ENCODE assay signal across 24 mouse cellular contexts in genomic region chr3:22316466-22317185, GRCm38 (mm10).
DNase-seq lines count a peak whose midpoint lies in the region; ATAC-seq and TF ChIP-seq lines count a peak whose summit lies in the region.
"Had no signal": no experiment of that assay in that cellular context is flagged by ENCODE, and none has a peak within 500 bp of the region (broad histone marks: within the 10 kb centered on the region; RNA-seq: fewer than 3 reads in every experiment).

No protein-coding gene starts in this region.

- 0 out of 2 replicates have a peak, but pooled peaks have one; percentile 59 for ATAC-seq in hindbrain, embryonic 13.5 days (ENCODE audit: low FRiP score)
- ATAC-seq: CD4-positive, CD25-positive, alpha-beta regulatory T cell, adult 4 months; forebrain, postnatal 0 days had no signal

- H3K27ac ChIP-seq in hindbrain, embryonic 13.5 days: no peak overlapping the region
- H3K27ac ChIP-seq in hindbrain, embryonic 10.5 days: no peak overlapping the region
- H3K27ac ChIP-seq: heart, embryonic 15.5 days; kidney, postnatal 0 days; limb, embryonic 15.5 days; liver, embryonic 14.5 days; lung, embryonic 15.5 days; neural tube, embryonic 15.5 days had no signal

- no peaks in the 10 kb centered on the region for H3K4me1 ChIP-seq in hindbrain, embryonic 13.5 days (replicated peaks)
- no peaks in the 10 kb centered on the region for H3K4me1 ChIP-seq in hindbrain, embryonic 10.5 days (replicated peaks)
- H3K4me1 ChIP-seq: heart, embryonic 15.5 days; limb, embryonic 15.5 days; lung, embryonic 15.5 days; neural tube, embryonic 15.5 days had no signal

- no peaks in the 10 kb centered on the region for H3K27me3 ChIP-seq in hindbrain, embryonic 13.5 days
- H3K27me3 ChIP-seq in hindbrain, embryonic 10.5 days (ENCODE audit: insufficient read depth, poor library complexity, severe bottlenecking): no peaks in the 10 kb centered on the region
- H3K27me3 ChIP-seq: heart, embryonic 15.5 days; limb, embryonic 15.5 days; lung, embryonic 15.5 days; neural tube, embryonic 15.5 days had no signal

- H3K9me3 ChIP-seq in hindbrain, embryonic 13.5 days: no peaks in the 10 kb centered on the region
- no peaks in the 10 kb centered on the region for H3K9me3 ChIP-seq in hindbrain, embryonic 10.5 days
- H3K9me3 ChIP-seq: heart, embryonic 15.5 days; limb, embryonic 15.5 days; lung, embryonic 15.5 days; neural tube, embryonic 15.5 days had no signal

- no peak overlapping the region for H3K4me3 ChIP-seq in hindbrain, embryonic 13.5 days
- no peak overlapping the region for H3K4me3 ChIP-seq in hindbrain, embryonic 10.5 days
- H3K4me3 ChIP-seq: heart, embryonic 15.5 days; limb, embryonic 15.5 days; lung, embryonic 15.5 days; myocyte; neural tube, embryonic 15.5 days had no signal

- no peak for TF ChIP-seq POLR2A in brain, embryonic 14.5 days (IDR thresholded peaks at IDR 0.05; ENCODE audit: borderline replicate concordance, extremely low read depth, insufficient read depth, insufficient read length, poor library complexity, severe bottlenecking)

- no peak overlapping the region for H3K4me2 ChIP-seq in hindbrain, embryonic 13.5 days
- H3K4me2 ChIP-seq: heart, embryonic 15.5 days; limb, embryonic 15.5 days; lung, embryonic 15.5 days; neural tube, embryonic 15.5 days had no signal

- no peaks in the 10 kb centered on the region for H3K36me3 ChIP-seq in hindbrain, embryonic 13.5 days
- no peaks in the 10 kb centered on the region for H3K36me3 ChIP-seq in hindbrain, embryonic 10.5 days
- H3K36me3 ChIP-seq: heart, embryonic 15.5 days; limb, embryonic 15.5 days; lung, embryonic 15.5 days; neural tube, embryonic 15.5 days had no signal

- WGBS in hindbrain, embryonic 13.5 days: 70% methylated on average over 10 of the region's 10 CpGs
- 85% methylated on average over 10 of the region's 10 CpGs for WGBS in hindbrain, embryonic 10.5 days

- TF ChIP-seq CTCF in brain, embryonic 14.5 days (IDR thresholded peaks at IDR 0.05; ENCODE audit: borderline replicate concordance, extremely low read depth, insufficient read depth, insufficient read length): no peak

- no peak overlapping the region for H3K9ac ChIP-seq in hindbrain, embryonic 13.5 days
- H3K9ac ChIP-seq: forebrain, postnatal 0 days; heart, embryonic 15.5 days; limb, embryonic 15.5 days; liver, embryonic 14.5 days; lung, embryonic 15.5 days; neural tube, embryonic 15.5 days had no signal

- peak; percentile 53 to 80 for DNase-seq in cerebellum, postnatal 14 days
- DNase-seq in cerebellum, adult 9-10 months: no peak
- DNase-seq in hindbrain, embryonic 10.5 days (ENCODE audit: low spot score): no peak
- DNase-seq in brain, embryonic 14.5 days (ENCODE audit: low read depth): peak; percentile 64
- DNase-seq in retina, postnatal 1 day: peak; percentile 74
- DNase-seq in neural tube, embryonic 10.5 days (ENCODE audit: extremely low spot score, low spot score): no peak
- DNase-seq: cerebellum, adult 2 months; forebrain, postnatal 0 days; gastrocnemius, postnatal 36 days; heart, postnatal 36 days; kidney, adult 2 months; layer of hippocampus, adult 9-11 months; lung, postnatal 4 days; midbrain, embryonic 14.5 days; right cerebral cortex, postnatal 14 days had no signal

Comparison
In these comparisons a context has a peak if more than half of its experiments do, and no peak if none do; other contexts are left out.
1. DNase-seq: peak in cerebellum, postnatal 14 days (2 of 2), brain, embryonic 14.5 days (single experiment) and retina, postnatal 1 day (single experiment); none in cerebellum, adult 9-10 months (single experiment), hindbrain, embryonic 10.5 days (single experiment) and neural tube, embryonic 10.5 days (single experiment).